In the genomic region with DNA sequence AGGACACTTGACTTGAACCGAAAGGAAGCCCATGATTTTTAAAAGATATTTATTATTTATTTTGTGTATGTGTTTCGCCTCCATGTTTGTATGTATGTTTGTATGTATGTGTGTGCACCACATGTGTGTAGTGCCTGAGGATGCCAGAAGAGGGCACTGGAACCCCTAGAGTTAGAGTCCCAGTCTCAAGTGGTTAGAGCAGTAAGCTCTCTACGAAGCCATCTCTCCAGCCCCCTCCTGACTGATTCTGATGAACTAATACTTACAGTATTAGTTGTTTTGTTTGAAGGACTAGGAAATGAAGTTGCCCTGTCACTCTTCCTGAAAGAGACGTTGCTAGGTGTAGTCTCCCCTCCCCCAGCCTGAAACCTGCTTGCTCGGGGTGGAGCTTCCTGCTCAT, we compare ENCODE assay signal across 21 mouse cellular contexts. TPM values are rescaled to one million over a fixed set of nuclear protein-coding genes. Genes with fewer than 3 reads are reported as not detected.
A peak's percentile ranks its signal among the peaks of the same experiment; 100 is the strongest.
DNase-seq lines count a peak whose midpoint lies in the region; ATAC-seq and TF ChIP-seq lines count a peak whose summit lies in the region.
"Had no signal": no experiment of that assay in that cellular context is flagged by ENCODE, and none has a peak within 500 bp of the region (broad histone marks: within the 10 kb centered on the region; RNA-seq: fewer than 3 reads in every experiment).

No protein-coding gene starts in this region.

- H3K27ac ChIP-seq in left cerebral cortex, adult 2 months = no peak overlapping the region
- H3K27ac ChIP-seq in liver, embryonic 14.5 days = no peak overlapping the region
- H3K27ac ChIP-seq: embryonic facial prominence, embryonic 13.5 days; midbrain, embryonic 15.5 days; neural tube, embryonic 15.5 days had no signal

- WGBS in liver, embryonic 14.5 days (ENCODE audit: insufficient replicate concordance) = 57% methylated on average over 5 of the region's 5 CpGs

- H3K9ac ChIP-seq in liver, embryonic 14.5 days (replicated peaks) = no peak overlapping the region
- H3K9ac ChIP-seq: embryonic facial prominence, embryonic 13.5 days; forebrain, postnatal 0 days; midbrain, embryonic 15.5 days; neural tube, embryonic 15.5 days had no signal

- no peaks in the 10 kb centered on the region for H3K9me3 ChIP-seq in E14TG2a.4 (ENCODE audit: low read length)
- H3K9me3 ChIP-seq in liver, embryonic 14.5 days (ENCODE audit: control insufficient read depth, low read length) = peaks cover 2% of the 10 kb centered on the region
- H3K9me3 ChIP-seq: embryonic facial prominence, embryonic 13.5 days; midbrain, embryonic 15.5 days had no signal

- intact Hi-C loops in left cerebral cortex, adult 2 months (cut with DNase I) = no loop called here
- intact Hi-C loops in left cerebral cortex, postnatal 14 days (cut with DNase I) = no loop called here

- peaks cover 16% of the 10 kb centered on the region for H3K4me1 ChIP-seq in E14TG2a.4 (replicated peaks; ENCODE audit: low read depth, low read length)
- no peaks in the 10 kb centered on the region; a peak in 1 of 4 replicates for H3K4me1 ChIP-seq in liver, embryonic 14.5 days (replicated peaks; ENCODE audit: control insufficient read depth in 2 of 2, insufficient read depth in 2 of 2, low read length in 1 of 2)
- H3K4me1 ChIP-seq: embryonic facial prominence, embryonic 13.5 days; midbrain, embryonic 15.5 days; neural tube, embryonic 15.5 days had no signal

- no peaks in the 10 kb centered on the region for H3K27me3 ChIP-seq in E14TG2a.4 (ENCODE audit: insufficient read depth, low read length)
- H3K27me3 ChIP-seq in liver, embryonic 14.5 days (ENCODE audit: control insufficient read depth, insufficient read depth, low read length) = no peaks in the 10 kb centered on the region
- H3K27me3 ChIP-seq: embryonic facial prominence, embryonic 13.5 days; midbrain, embryonic 15.5 days; neural tube, embryonic 15.5 days; Patski had no signal

- no peaks in the 10 kb centered on the region for H3K36me3 ChIP-seq in E14TG2a.4 (ENCODE audit: insufficient read depth, low read length)
- no peaks in the 10 kb centered on the region for H3K36me3 ChIP-seq in liver, embryonic 14.5 days (replicated peaks; ENCODE audit: control insufficient read depth, insufficient read depth, low read depth)
- H3K36me3 ChIP-seq: embryonic facial prominence, embryonic 13.5 days; midbrain, embryonic 15.5 days; neural tube, embryonic 15.5 days had no signal

- peak; percentile 15 for TF ChIP-seq CTCF in left cerebral cortex, adult 2 months (IDR thresholded peaks at IDR 0.05)
- TF ChIP-seq CTCF in E14TG2a.4 (conservative IDR thresholded peaks at IDR 0.05; ENCODE audit: low read length) = peak; percentile 75
- TF ChIP-seq CTCF in liver, embryonic 14.5 days (IDR thresholded peaks at IDR 0.05; ENCODE audit: low read depth) = peak; percentile 46

- no peak overlapping the region for H3K4me2 ChIP-seq in liver, embryonic 14.5 days (ENCODE audit: low read depth)
- H3K4me2 ChIP-seq: embryonic facial prominence, embryonic 13.5 days; midbrain, embryonic 15.5 days; neural tube, embryonic 15.5 days had no signal

- H3K4me3 ChIP-seq in left cerebral cortex, adult 2 months = no peak overlapping the region
- H3K4me3 ChIP-seq in E14TG2a.4 (replicated peaks; ENCODE audit: low read length) = peak overlapping the region; percentile 30
- H3K4me3 ChIP-seq in liver, embryonic 14.5 days (ENCODE audit: insufficient read depth in 1 of 2, low read depth in 2 of 2, low read length in 2 of 2) = no peak overlapping the region
- H3K4me3 ChIP-seq: embryonic facial prominence, embryonic 13.5 days; midbrain, embryonic 15.5 days; neural tube, embryonic 15.5 days had no signal

- ATAC-seq in liver, embryonic 14.5 days (ENCODE audit: insufficient read depth) = 0 out of 2 replicates have a peak, but pooled peaks have one; percentile 37
- ATAC-seq: forebrain, postnatal 0 days; midbrain, embryonic 15.5 days; Patski had no signal

- TF ChIP-seq EP300 in liver, embryonic 14.5 days (IDR thresholded peaks at IDR 0.05; ENCODE audit: low read depth) = no peak

- DNase-seq in left cerebral cortex, adult 2 months (ENCODE audit: extremely low spot score in 1 of 2, low spot score in 2 of 2) = no peak
- no peak for DNase-seq in left cerebral cortex, postnatal 14 days (ENCODE audit: low spot score in 2 of 2)
- peak; percentile 18 for DNase-seq in T-cell, adult 2 months (ENCODE audit: low spot score)
- DNase-seq in liver, embryonic 14.5 days (ENCODE audit: low read depth in 3 of 3, low spot score in 3 of 3) = peak in 1 of 3 experiments; percentile 37
- no peak for DNase-seq in adipocyte (ENCODE audit: low spot score)
- no peak for DNase-seq in right cerebral cortex, postnatal 36 days (ENCODE audit: low spot score in 2 of 2)
- no peak for DNase-seq in testis, postnatal 10 days (ENCODE audit: low spot score)
- DNase-seq: adrenal gland, postnatal 25 days; cerebellum, adult 9-10 months; forebrain, postnatal 0 days had no signal

RNA-seq across cellular contexts. Expression of a gene that starts 5.6 kb away (rescaled TPM):
- total RNA-seq in left cerebral cortex, adult 2 months (2021) = 10 to 100 TPM; 20.3 to 23.3 TPM
- 10 to 100 TPM; 15.9 TPM for total RNA-seq in left cerebral cortex, postnatal 14 days (2021)
- 13.0 and 14.9 TPM in 2 replicates for polyA plus RNA-seq in liver, embryonic 14.5 days (2012; rRNA removed)
- polyA plus RNA-seq in liver, embryonic 14.5 days (2014; fragmentation: Nextera tagmentation; extraction: Ambion mirVana) = 10.8 and 10.9 TPM in 2 replicates

RNA-seq across cellular contexts. Expression of a gene that starts 14.0 kb away (rescaled TPM):
- not detected for total RNA-seq in left cerebral cortex, adult 2 months (2021)
- not detected for total RNA-seq in left cerebral cortex, postnatal 14 days (2021)
- polyA plus RNA-seq in liver, embryonic 14.5 days (2012; rRNA removed) = not detected in 2 replicates
- polyA plus RNA-seq in liver, embryonic 14.5 days (2014; fragmentation: Nextera tagmentation; extraction: Ambion mirVana) = not detected in 2 replicates
- total RNA-seq: adrenal gland, postnatal 25 days; forebrain, postnatal 0 days; granulocyte monocyte progenitor cell, adult 5-6 weeks; heart, postnatal 25 days; left cerebral cortex, postnatal 36 days had no signal
- polyA plus RNA-seq: embryonic facial prominence, embryonic 13.5 days; forebrain, postnatal 0 days; intestine, embryonic 14.5 days; large intestine, adult 2 months; lung, embryonic 16.5 days; midbrain, embryonic 15.5 days; neural tube, embryonic 15.5 days; Patski had no signal

RNA-seq across cellular contexts. Expression of a gene that starts 15.4 kb away (rescaled TPM):
- 10 to 100 TPM; 55.9 to 58.2 TPM for total RNA-seq in left cerebral cortex, adult 2 months (2021)
- total RNA-seq in left cerebral cortex, postnatal 14 days (2021) = 10 to 100 TPM; 63.4 to 66.2 TPM
- 56.1 and 59.6 TPM in 2 replicates for polyA plus RNA-seq in liver, embryonic 14.5 days (2012; rRNA removed)
- polyA plus RNA-seq in liver, embryonic 14.5 days (2014; fragmentation: Nextera tagmentation; extraction: Ambion mirVana) = 126 and 134 TPM in 2 replicates

RNA-seq across cellular contexts. Expression of a gene that starts 38.0 kb away (rescaled TPM):
- 10 to 100 TPM; 57.2 to 70.8 TPM for total RNA-seq in left cerebral cortex, adult 2 months (2021)
- 10 to 100 TPM; 67.6 to 95.0 TPM for total RNA-seq in left cerebral cortex, postnatal 14 days (2021)
- polyA plus RNA-seq in liver, embryonic 14.5 days (2012; rRNA removed) = 34.1 and 35.4 TPM in 2 replicates
- polyA plus RNA-seq in liver, embryonic 14.5 days (2014; fragmentation: Nextera tagmentation; extraction: Ambion mirVana) = 49.1 and 59.1 TPM in 2 replicates

RNA-seq across cellular contexts. Expression of a gene that starts 55.6 kb away (rescaled TPM):
- total RNA-seq in left cerebral cortex, adult 2 months (2021) = 10 to 100 TPM; 36.1 to 38.9 TPM
- total RNA-seq in left cerebral cortex, postnatal 14 days (2021) = 10 to 100 TPM; 35.4 to 37.1 TPM
- polyA plus RNA-seq in liver, embryonic 14.5 days (2012; rRNA removed) = 12.1 and 17.9 TPM in 2 replicates
- polyA plus RNA-seq in liver, embryonic 14.5 days (2014; fragmentation: Nextera tagmentation; extraction: Ambion mirVana) = 28.0 and 31.6 TPM in 2 replicates

Comparison
In these comparisons a context has a peak if more than half of its experiments do, and no peak if none do; other contexts are left out.
1. CTCF ChIP-seq: peak in every context shown above with its lines; median percentile 75 in E14TG2a.4; 46 in liver, embryonic 14.5 days; 15 in left cerebral cortex, adult 2 months.